Mouse (Mus musculus) ES-Bruce4 (cell line): ENCODE results near the gene Znrf3.

Experiments
- CTCF ChIP-seq: IDR thresholded peaks from one replicate; pipeline ENCODE4 v1.8.1; 2011; ENCODE audit warnings: low read depth, low read length
- POLR2A ChIP-seq: IDR thresholded peaks from one replicate; pipeline ENCODE4 v1.8.1; 2011; ENCODE audit warnings: low read length; ENCODE audit not compliant: insufficient read depth

DNA sequence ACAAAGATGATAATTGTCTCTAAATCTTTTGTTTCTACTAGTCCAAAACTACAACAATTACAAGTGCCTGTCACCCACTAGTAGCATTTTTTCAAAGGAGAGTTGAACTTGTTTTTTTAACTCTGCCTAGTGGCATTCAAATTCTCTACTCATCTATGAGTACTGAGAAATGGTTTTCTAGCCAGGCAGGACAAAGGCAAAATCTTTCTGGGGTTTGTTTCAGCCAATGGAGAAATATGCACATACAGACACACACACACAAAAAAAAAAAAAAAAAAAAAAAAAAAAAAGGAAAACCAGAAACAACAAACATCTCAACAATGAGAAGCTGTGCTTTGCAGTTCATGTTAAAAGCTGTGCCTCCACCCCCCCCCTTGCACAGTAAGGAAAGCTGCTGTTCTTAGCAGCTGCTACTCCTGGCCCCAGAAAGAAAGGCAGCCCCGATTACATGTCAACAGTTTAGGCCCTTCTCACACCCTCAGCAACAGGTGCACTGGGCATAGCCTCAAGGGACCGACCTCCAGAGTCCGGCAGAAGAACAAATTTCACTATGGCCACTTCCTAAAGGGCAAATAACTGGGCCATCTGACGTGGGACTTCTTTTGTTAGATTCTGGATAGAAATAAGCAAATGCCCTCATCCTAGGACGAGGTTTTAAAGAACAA is 167.2 kb downstream of the Znrf3 start:
- TF ChIP-seq CTCF (no peak), POLR2A (no peak)
